Mouse (Mus musculus): Measurements from ENCODE around the gene Il6ra. TPM values are rescaled to one million over a fixed set of nuclear protein-coding genes. Genes with fewer than 3 reads are reported as not detected.

The Il6ra gene
- total and polyA plus RNA-seq, 2 experiments from 2014 or later = 1.1 to 2.0 TPM

- DNase-seq (ENCODE audit: low spot score) = no peak
- no peak overlapping the region for H3K27ac ChIP-seq (ENCODE audit: low read depth)
- 50% methylated on average over 5 of the region's 5 CpGs for WGBS
Observed at GRCm38 (mm10) chr3:89880036-89880851, 32.8 kb downstream of the Il6ra start.

GRCm38 (mm10) chr3:89879326-89879725 is 33.7 kb downstream of the Il6ra start:
- DNase-seq (ENCODE audit: low spot score) (no peak), ATAC-seq (ENCODE audit: insufficient read depth, low read depth) (no peak)
- H3K27ac ChIP-seq (ENCODE audit: low read depth) = no peak overlapping the region
- no peak for TF ChIP-seq CTCF (IDR thresholded peaks at IDR 0.05; ENCODE audit: low read depth)
- no peak for TF ChIP-seq EP300 (IDR thresholded peaks at IDR 0.05; ENCODE audit: low read depth)
- WGBS = 52% methylated on average over 3 of the region's 3 CpGs
- no peaks in the 10 kb centered on the region for H3K27me3 ChIP-seq (ENCODE audit: control insufficient read depth, insufficient read depth, low read length)
- H3K4me1 ChIP-seq (ENCODE audit: control insufficient read depth, insufficient read depth) = no peaks in the 10 kb centered on the region
- H3K4me3 ChIP-seq (ENCODE audit: low read depth, low read length) = no peak overlapping the region
- H3K36me3 ChIP-seq (replicated peaks; ENCODE audit: control insufficient read depth, insufficient read depth, low read length) = no peaks in the 10 kb centered on the region
- H3K9me3 ChIP-seq (replicated peaks; ENCODE audit: control insufficient read depth, low read length) = no peaks in the 10 kb centered on the region
- H3K4me2 ChIP-seq (ENCODE audit: low read depth, low read length) = no peak overlapping the region
- no peak overlapping the region for H3K9ac ChIP-seq (replicated peaks; ENCODE audit: low read depth, low read length)

More at GRCm38 (mm10) chr3:89880036-89880851, 32.8 kb downstream of the Il6ra start:
- Histone ChIP-seq H3K36me3 (replicated peaks; ENCODE audit: control insufficient read depth, insufficient read depth, low read length) (no peaks in the 10 kb centered on the region), H3K4me2 (ENCODE audit: low read depth, low read length) (no peak overlapping the region), H3K4me3 (ENCODE audit: low read depth, low read length) (no peak overlapping the region), H3K9me3 (replicated peaks; ENCODE audit: control insufficient read depth, low read length) (no peaks in the 10 kb centered on the region), H3K27me3 (ENCODE audit: control insufficient read depth, insufficient read depth, low read length) (no peaks in the 10 kb centered on the region), H3K9ac (replicated peaks; ENCODE audit: low read depth, low read length) (no peak overlapping the region), H3K4me1 (ENCODE audit: control insufficient read depth, insufficient read depth) (no peaks in the 10 kb centered on the region)
- TF ChIP-seq CTCF (IDR thresholded peaks at IDR 0.05; ENCODE audit: low read depth) (no peak), EP300 (IDR thresholded peaks at IDR 0.05; ENCODE audit: low read depth) (no peak)
- no peak for ATAC-seq (ENCODE audit: insufficient read depth, low read depth)

DNA sequence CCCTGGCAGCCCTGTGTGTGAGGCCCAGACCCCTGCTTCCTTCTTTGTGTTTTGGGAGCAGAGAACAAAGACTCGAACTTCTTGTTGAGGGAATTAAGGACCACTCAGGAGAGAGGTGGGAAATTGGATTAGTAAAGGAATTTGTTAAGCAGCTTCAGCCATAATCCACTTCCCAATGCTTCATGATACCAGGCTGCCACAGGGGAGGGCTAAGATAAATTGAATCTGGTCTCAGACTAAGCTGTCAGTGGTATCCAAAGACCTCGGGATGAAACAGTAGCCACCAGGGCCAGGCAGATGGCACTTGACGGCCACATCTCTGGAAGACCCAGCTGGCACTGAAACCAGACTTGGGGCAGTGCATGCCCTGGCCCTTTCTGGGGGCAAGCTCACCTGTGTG is 34.5 kb downstream of the Il6ra start:
- WGBS = 40% methylated on average over 3 of the region's 3 CpGs
- Histone ChIP-seq H3K36me3 (replicated peaks; ENCODE audit: control insufficient read depth, insufficient read depth, low read length) (no peaks in the 10 kb centered on the region), H3K4me1 (ENCODE audit: control insufficient read depth, insufficient read depth) (no peaks in the 10 kb centered on the region), H3K9me3 (replicated peaks; ENCODE audit: control insufficient read depth, low read length) (no peaks in the 10 kb centered on the region), H3K27me3 (ENCODE audit: control insufficient read depth, insufficient read depth, low read length) (no peaks in the 10 kb centered on the region), H3K4me2 (ENCODE audit: low read depth, low read length) (no peak overlapping the region), H3K4me3 (ENCODE audit: low read depth, low read length) (no peak overlapping the region), H3K9ac (replicated peaks; ENCODE audit: low read depth, low read length) (no peak overlapping the region), H3K27ac (ENCODE audit: low read depth) (no peak overlapping the region)
- ATAC-seq (ENCODE audit: insufficient read depth, low read depth) (no peak), DNase-seq (ENCODE audit: low spot score) (no peak)
- TF ChIP-seq EP300 (IDR thresholded peaks at IDR 0.05; ENCODE audit: low read depth) (no peak), CTCF (IDR thresholded peaks at IDR 0.05; ENCODE audit: low read depth) (no peak)

GRCm38 (mm10) chr3:89877129-89877528 is 35.9 kb downstream of the Il6ra start:
- no peak overlapping the region for H3K4me3 ChIP-seq (ENCODE audit: low read depth, low read length)
- 67% methylated on average over 8 of the region's 8 CpGs for WGBS
- H3K36me3 ChIP-seq (replicated peaks; ENCODE audit: control insufficient read depth, insufficient read depth, low read length) = no peaks in the 10 kb centered on the region
- no peaks in the 10 kb centered on the region for H3K27me3 ChIP-seq (ENCODE audit: control insufficient read depth, insufficient read depth, low read length)
- no peak for DNase-seq (ENCODE audit: low spot score)
- no peak for ATAC-seq (ENCODE audit: insufficient read depth, low read depth)
- TF ChIP-seq CTCF (IDR thresholded peaks at IDR 0.05; ENCODE audit: low read depth) (no peak), EP300 (IDR thresholded peaks at IDR 0.05; ENCODE audit: low read depth) (no peak)
- H3K9ac ChIP-seq (replicated peaks; ENCODE audit: low read depth, low read length) = no peak overlapping the region
- no peaks in the 10 kb centered on the region; the same call in 1 of the 2 replicates for H3K4me1 ChIP-seq (ENCODE audit: control insufficient read depth, insufficient read depth)
- H3K4me2 ChIP-seq (ENCODE audit: low read depth, low read length) = no peak overlapping the region
- H3K27ac ChIP-seq (ENCODE audit: low read depth) = no peak overlapping the region
- peaks cover 5% of the 10 kb centered on the region; the same call in 1 of the 2 replicates for H3K9me3 ChIP-seq (replicated peaks; ENCODE audit: control insufficient read depth, low read length)

- WGBS = 56% methylated on average over 4 of the region's 4 CpGs
- Histone ChIP-seq H3K4me1 (ENCODE audit: control insufficient read depth, insufficient read depth) (no peaks in the 10 kb centered on the region; the same call in 1 of the 2 replicates), H3K27me3 (ENCODE audit: control insufficient read depth, insufficient read depth, low read length) (no peaks in the 10 kb centered on the region), H3K4me3 (ENCODE audit: low read depth, low read length) (no peak overlapping the region), H3K9me3 (replicated peaks; ENCODE audit: control insufficient read depth, low read length) (peaks cover 5% of the 10 kb centered on the region; the same call in 1 of the 2 replicates), H3K36me3 (replicated peaks; ENCODE audit: control insufficient read depth, insufficient read depth, low read length) (no peaks in the 10 kb centered on the region), H3K4me2 (ENCODE audit: low read depth, low read length) (no peak overlapping the region), H3K9ac (replicated peaks; ENCODE audit: low read depth, low read length) (no peak overlapping the region), H3K27ac (ENCODE audit: low read depth) (no peak overlapping the region)
- DNase-seq (ENCODE audit: low spot score) = no peak
- TF ChIP-seq EP300 (IDR thresholded peaks at IDR 0.05; ENCODE audit: low read depth) (no peak), CTCF (IDR thresholded peaks at IDR 0.05; ENCODE audit: low read depth) (no peak)
- ATAC-seq (ENCODE audit: insufficient read depth, low read depth) = no peak
Observed at GRCm38 (mm10) chr3:89876469-89876868, 36.5 kb downstream of the Il6ra start.
